Mouse (Mus musculus) CH12.LX (cell line): ENCODE results near the gene Pcnx. TPM values are rescaled to one million over a fixed set of nuclear protein-coding genes. Genes with fewer than 3 reads are reported as not detected.
"Not testable (repeated sequence)": the region's sequence is repeated elsewhere in the genome, so short reads cannot be mapped to it uniquely, and the experiment has no call there.

ENCODE experiments used
- DNase-seq: peaks from one replicate; pipeline ENCODE4 v3.0.0-alpha.2; 2013; ENCODE audit errors: extremely low read depth
- H3K27ac ChIP-seq: 2 replicates; pipeline ENCODE4 v1.5.1; 2012; ENCODE audit warnings: low read depth, mild to moderate bottlenecking, control low read depth, moderate library complexity; ENCODE audit not compliant: insufficient read depth
- H3K27me3 ChIP-seq: replicated peaks from 2 replicates; pipeline ENCODE3; 2012; ENCODE audit warnings: inconsistent platforms
- H3K36me3 ChIP-seq, 2 experiments: replicated peaks in 1 of 2; 2 replicates each; pipeline versions ENCODE3 to v1.6.1; 2012; ENCODE audit warnings: inconsistent platforms in 1 of 2, low read length in 1 of 2, mild to moderate bottlenecking in 1 of 2, mixed read lengths in 1 of 2, moderate library complexity in 1 of 2; ENCODE audit not compliant: control insufficient read depth in 1 of 2, insufficient read depth in 1 of 2
- H3K4me1 ChIP-seq, 2 experiments: 2 replicates each; pipeline ENCODE4 v1.6.1; 2012; ENCODE audit warnings: inconsistent platforms in 1 of 2, moderate library complexity in 1 of 2; ENCODE audit not compliant: insufficient read depth in 2 of 2, control insufficient read depth in 1 of 2
- H3K4me2 ChIP-seq: 2 replicates; pipeline ENCODE4 v1.6.1; 2012; ENCODE audit warnings: low read depth, mild to moderate bottlenecking, control low read depth; ENCODE audit not compliant: poor library complexity, insufficient read depth, severe bottlenecking
- H3K4me3 ChIP-seq, 3 experiments: fragments of 150-350 bp in 1 of 3; sonication (generic) in 1 of 3; replicated peaks in 1 of 3; 2 replicates each; pipeline versions ENCODE3 to v1.5.1; 2011 to 2012; ENCODE audit warnings: low read depth in 2 of 3, low read length in 2 of 3, mild to moderate bottlenecking in 2 of 3, moderate library complexity in 2 of 3, control low read depth in 1 of 3, improper control_type of control experiment in 1 of 3, inconsistent platforms in 1 of 3, mixed read lengths in 1 of 3; ENCODE audit not compliant: poor library complexity in 1 of 3
- H3K79me2 ChIP-seq: replicated peaks from 2 replicates; pipeline ENCODE4 v1.6.1; 2012; ENCODE audit warnings: mild to moderate bottlenecking, moderate library complexity; ENCODE audit not compliant: control insufficient read depth, poor library complexity, insufficient read depth, severe bottlenecking; ENCODE audit errors: extremely low read depth
- H3K9ac ChIP-seq: 2 replicates; pipeline ENCODE4 v1.6.1; 2012; ENCODE audit warnings: low read depth, mild to moderate bottlenecking, control low read depth, moderate library complexity; ENCODE audit not compliant: insufficient read depth
- H3K9me3 ChIP-seq: replicated peaks from 2 replicates; pipeline ENCODE3; 2012; ENCODE audit warnings: low read length, inconsistent platforms, mixed read lengths
- CHD2 ChIP-seq: IDR thresholded peaks from 2 replicates; pipeline ENCODE4 v1.6.1; 2011; ENCODE audit warnings: low read length, improper control_type of control experiment
- ELF1 ChIP-seq: IDR thresholded peaks from 2 replicates; pipeline ENCODE4 v1.6.1; 2014; ENCODE audit warnings: low read depth, mild to moderate bottlenecking, inconsistent platforms, low read length, improper control_type of control experiment
- JUN ChIP-seq: IDR thresholded peaks from 2 replicates; pipeline ENCODE4 v1.6.1; 2011; ENCODE audit warnings: low read depth, mild to moderate bottlenecking, low read length, improper control_type of control experiment, moderate library complexity; ENCODE audit not compliant: insufficient read depth
- MAX ChIP-seq: IDR thresholded peaks from 2 replicates; pipeline ENCODE4 v1.6.1; 2011; ENCODE audit warnings: low read length, improper control_type of control experiment
- MYC ChIP-seq: IDR thresholded peaks from 2 replicates; pipeline ENCODE4 v1.6.1; 2011; ENCODE audit warnings: low read depth, mild to moderate bottlenecking, improper control_type of control experiment, low read length
- POLR2A ChIP-seq: IDR thresholded peaks from 2 replicates; pipeline ENCODE4 v1.6.1; 2011; ENCODE audit warnings: low read depth, mild to moderate bottlenecking, improper control_type of control experiment, low read length
- ZC3H11A ChIP-seq: IDR thresholded peaks from 2 replicates; pipeline ENCODE4 v1.6.1; 2012; ENCODE audit warnings: low read depth, mild to moderate bottlenecking, inconsistent platforms, low read length, improper control_type of control experiment
- ZNF384 ChIP-seq: IDR thresholded peaks from 2 replicates; pipeline ENCODE4 v1.6.1; 2012; ENCODE audit warnings: low read depth, low read length, improper control_type of control experiment, inconsistent platforms
- dilution Hi-C: fragments of 300-500 bp; cut with MboI; formaldehyde crosslinking; loops from 2 replicates; pipeline ENCODE4 v1.14.3; 2020; ENCODE audit warnings: low sequenced_read_pairs; ENCODE audit not compliant: extremely low pct_unique_long_range_greater_than_20kb, extremely low pct_ligation_motif_present
- in situ Hi-C: fragments of 300-500 bp; cut with MboI; formaldehyde crosslinking; loops from 3 replicates; pipeline ENCODE4 v1.14.3; 2019; ENCODE audit warnings: low sequenced_read_pairs, low pct_ligation_motif_present, low pct_unique_long_range_greater_than_20kb, mixed read lengths
- polyA plus RNA-seq: library from polyadenylated mRNA; unstranded; fragments of >175 nt; gene quantifications from 2 replicates; pipeline ENCODE4 v1.2.1, GENCODE M21; 2012; ENCODE audit warnings: low read depth; ENCODE audit not compliant: insufficient read length
- total RNA-seq, 2 experiments: library from RNA; depleted of rRNA; stranded (reverse); fragments of 300-350 nt in 1 of 2; fragments of >200 nt in 1 of 2; gene quantifications; 2 replicates each; pipeline ENCODE4 v1.2.3; 2012 to 2014

Pcnx gene
- total and polyA plus RNA-seq, 3 experiments = 16.2 to 89.1 (median 68.2) TPM

DNA sequence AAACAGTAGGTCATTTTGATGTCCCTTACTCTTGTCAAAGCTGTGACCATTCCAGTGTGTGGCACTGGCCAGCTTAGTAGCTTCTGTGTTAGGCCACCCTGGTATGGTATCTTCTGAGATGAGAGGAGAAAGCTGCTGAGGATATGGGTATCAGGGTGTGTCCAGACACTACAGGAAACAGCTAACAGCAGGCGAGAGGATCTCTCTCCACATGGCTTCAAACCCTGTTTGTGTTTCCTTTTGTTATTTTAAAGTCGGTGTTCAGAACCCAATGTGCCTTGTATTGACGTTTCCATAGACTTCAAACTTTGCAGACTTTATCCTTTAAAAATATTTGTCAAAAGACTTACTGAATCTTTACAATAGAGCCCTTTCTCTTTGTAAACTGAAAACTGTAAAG, 137.7 kb downstream of the Pcnx start:
- peaks cover 0 to 14% of the 10 kb centered on the region in 2 experiments; a peak in 1 of 4 replicates for H3K4me1 ChIP-seq
- H3K27ac ChIP-seq = no peak overlapping the region
- in situ Hi-C loops = loop anchor here (25.0 kb wide), 1 partner anchor 265 kb away; no protein-coding TSS in a partner anchor
- peaks cover 37 to 54% of the 10 kb centered on the region in 2 experiments for H3K36me3 ChIP-seq
- H3K79me2 ChIP-seq = no peaks in the 10 kb centered on the region
- H3K4me2 ChIP-seq = no peak overlapping the region
- no peak for DNase-seq
- no peaks in the 10 kb centered on the region for H3K27me3 ChIP-seq
- dilution Hi-C loops = no loop called here
- H3K4me3 ChIP-seq = no peak overlapping the region
- no peak overlapping the region for H3K9ac ChIP-seq
- H3K9me3 ChIP-seq = no peaks in the 10 kb centered on the region
- no peak for TF ChIP-seq ZNF384
- TF ChIP-seq CHD2 = no peak
- TF ChIP-seq ELF1 = no peak
- TF ChIP-seq POLR2A = no peak
- no peak for TF ChIP-seq MAX
- TF ChIP-seq JUN = no peak
- TF ChIP-seq MYC = no peak
- TF ChIP-seq ZC3H11A = no peak

DNA sequence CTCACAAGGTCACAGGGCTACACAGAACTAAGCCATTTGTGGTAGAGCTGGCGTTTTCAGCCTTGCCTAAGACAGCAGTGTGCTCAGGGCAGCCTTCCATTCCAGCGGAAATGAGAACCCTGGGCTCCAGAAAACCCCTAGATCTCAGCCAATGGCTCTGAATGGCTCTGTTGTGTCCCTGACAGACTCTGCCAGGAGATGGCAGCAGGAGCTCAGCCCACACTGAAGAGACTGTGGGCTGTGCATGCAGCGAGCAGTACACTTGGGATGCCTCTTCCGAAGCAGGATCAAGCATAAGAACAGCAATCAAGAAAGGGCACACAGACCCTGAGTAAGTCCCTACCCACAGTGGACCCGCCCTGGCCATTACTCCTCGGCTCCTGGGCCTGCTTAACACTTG, 142.9 kb downstream of the Pcnx start:
- in situ Hi-C loops, dilution Hi-C loops, H3K4me2 ChIP-seq: not testable (repeated sequence)

DNA sequence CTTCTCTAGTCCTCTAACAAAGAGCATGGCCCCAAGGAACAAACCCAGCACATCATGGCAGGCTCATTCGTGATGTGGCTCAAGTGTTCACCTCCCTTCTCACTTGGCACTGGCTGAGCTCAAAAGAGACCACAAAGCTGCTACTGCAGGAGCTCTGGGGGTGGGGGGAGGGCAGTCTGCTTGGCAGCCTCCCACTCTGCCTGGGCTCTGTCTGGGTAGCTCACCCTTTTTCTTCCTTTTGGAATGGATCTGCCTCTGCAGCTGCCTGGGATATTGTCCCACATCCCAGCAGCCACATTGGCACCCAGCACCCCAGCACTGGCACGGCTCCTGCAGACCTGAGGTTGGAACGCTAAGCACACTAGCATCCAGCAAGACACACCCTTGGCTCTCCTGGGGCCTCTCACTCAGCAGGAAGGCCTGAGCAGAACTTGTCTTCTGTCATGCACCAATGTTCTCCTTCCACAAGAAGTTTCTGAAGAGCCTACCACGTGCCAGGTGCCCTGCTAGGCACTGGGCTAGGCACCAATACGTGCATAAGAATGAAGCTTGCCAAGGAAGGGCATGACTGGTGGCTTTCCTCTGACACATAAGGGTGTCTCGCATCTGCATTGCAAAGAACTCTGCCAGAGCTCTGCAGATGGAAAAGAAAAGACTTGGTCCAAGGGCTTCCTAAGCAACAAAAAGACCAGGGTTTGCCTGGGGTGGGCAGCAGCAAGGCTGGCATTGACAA, 166.2 kb downstream of the Pcnx start:
- H3K27me3 ChIP-seq, dilution Hi-C loops, DNase-seq, H3K9me3 ChIP-seq, H3K4me2 ChIP-seq, H3K9ac ChIP-seq, H3K4me1 ChIP-seq, H3K79me2 ChIP-seq, in situ Hi-C loops, H3K4me3 ChIP-seq, H3K27ac ChIP-seq, H3K36me3 ChIP-seq: not testable (repeated sequence)

More for the DNA sequence above, 142.9 kb downstream of the Pcnx start:
- H3K27ac ChIP-seq, H3K27me3 ChIP-seq, H3K9me3 ChIP-seq, H3K36me3 ChIP-seq, H3K9ac ChIP-seq, DNase-seq, H3K79me2 ChIP-seq, H3K4me3 ChIP-seq: not testable (repeated sequence)
- peaks cover 0 to 11% of the 10 kb centered on the region in 2 experiments; a peak in 1 of 4 replicates for H3K4me1 ChIP-seq

DNA sequence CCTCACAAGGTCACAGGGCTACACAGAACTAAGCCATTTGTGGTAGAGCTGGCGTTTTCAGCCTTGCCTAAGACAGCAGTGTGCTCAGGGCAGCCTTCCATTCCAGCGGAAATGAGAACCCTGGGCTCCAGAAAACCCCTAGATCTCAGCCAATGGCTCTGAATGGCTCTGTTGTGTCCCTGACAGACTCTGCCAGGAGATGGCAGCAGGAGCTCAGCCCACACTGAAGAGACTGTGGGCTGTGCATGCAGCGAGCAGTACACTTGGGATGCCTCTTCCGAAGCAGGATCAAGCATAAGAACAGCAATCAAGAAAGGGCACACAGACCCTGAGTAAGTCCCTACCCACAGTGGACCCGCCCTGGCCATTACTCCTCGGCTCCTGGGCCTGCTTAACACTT, 173.7 kb downstream of the Pcnx start:
- DNase-seq, H3K4me1 ChIP-seq, H3K4me3 ChIP-seq, dilution Hi-C loops, H3K4me2 ChIP-seq, H3K9ac ChIP-seq, in situ Hi-C loops, H3K9me3 ChIP-seq, H3K36me3 ChIP-seq, H3K27me3 ChIP-seq, H3K27ac ChIP-seq, H3K79me2 ChIP-seq: not testable (repeated sequence)

DNA sequence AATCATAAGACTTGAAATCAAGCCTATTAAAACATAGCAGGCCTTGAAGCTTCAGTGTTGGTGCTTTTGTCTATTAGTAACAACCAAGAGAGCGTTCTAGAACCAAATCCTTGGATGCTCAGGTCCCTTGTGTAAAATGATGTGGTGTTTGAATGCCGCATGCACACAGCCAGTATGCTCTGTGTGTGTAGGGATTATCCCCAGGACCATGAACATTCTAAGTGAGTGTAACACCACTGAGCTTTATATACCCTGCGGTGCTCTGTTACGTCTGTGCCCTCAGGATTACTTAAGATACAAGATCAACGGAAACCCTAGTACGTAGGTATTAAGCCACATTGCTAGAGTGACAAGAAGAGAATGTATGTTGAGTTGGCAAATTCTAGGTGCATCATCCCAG, 174.2 kb downstream of the Pcnx start:
- H3K79me2 ChIP-seq, H3K4me3 ChIP-seq, H3K27me3 ChIP-seq, H3K9me3 ChIP-seq, H3K4me1 ChIP-seq, in situ Hi-C loops, H3K36me3 ChIP-seq, H3K4me2 ChIP-seq, H3K27ac ChIP-seq, DNase-seq, dilution Hi-C loops, H3K9ac ChIP-seq: not testable (repeated sequence)
